Mouse (Mus musculus) inflammation-experienced regulatory T-cells, adult 6 months (primary cell): ENCODE data around the gene Ppp1r9b. TPM values are rescaled to one million over a fixed set of nuclear protein-coding genes. Genes with fewer than 3 reads are reported as not detected.

Source experiments
- ATAC-seq: one replicate; pipeline ENCODE4 v1.8.0; 2017
- polyA plus RNA-seq, 3 experiments: library from polyadenylated mRNA; unstranded; fragments of 100-300 nt; shearing (Covaris generic); gene quantifications; one replicate each; pipeline ENCODE4 v1.2.1; 2017

Ppp1r9b gene
- polyA plus RNA-seq, 3 experiments from 2014 or later, result 19.1 to 24.8 (median 24.8) TPM

- no peak for ATAC-seq
Observed at GRCm38 (mm10) chr11:94978178-94978915, 12.5 kb upstream of the Ppp1r9b start.

- peak; percentile 99 for ATAC-seq
Observed at GRCm38 (mm10) chr11:94978947-94979346, 11.9 kb upstream of the Ppp1r9b start.

DNA sequence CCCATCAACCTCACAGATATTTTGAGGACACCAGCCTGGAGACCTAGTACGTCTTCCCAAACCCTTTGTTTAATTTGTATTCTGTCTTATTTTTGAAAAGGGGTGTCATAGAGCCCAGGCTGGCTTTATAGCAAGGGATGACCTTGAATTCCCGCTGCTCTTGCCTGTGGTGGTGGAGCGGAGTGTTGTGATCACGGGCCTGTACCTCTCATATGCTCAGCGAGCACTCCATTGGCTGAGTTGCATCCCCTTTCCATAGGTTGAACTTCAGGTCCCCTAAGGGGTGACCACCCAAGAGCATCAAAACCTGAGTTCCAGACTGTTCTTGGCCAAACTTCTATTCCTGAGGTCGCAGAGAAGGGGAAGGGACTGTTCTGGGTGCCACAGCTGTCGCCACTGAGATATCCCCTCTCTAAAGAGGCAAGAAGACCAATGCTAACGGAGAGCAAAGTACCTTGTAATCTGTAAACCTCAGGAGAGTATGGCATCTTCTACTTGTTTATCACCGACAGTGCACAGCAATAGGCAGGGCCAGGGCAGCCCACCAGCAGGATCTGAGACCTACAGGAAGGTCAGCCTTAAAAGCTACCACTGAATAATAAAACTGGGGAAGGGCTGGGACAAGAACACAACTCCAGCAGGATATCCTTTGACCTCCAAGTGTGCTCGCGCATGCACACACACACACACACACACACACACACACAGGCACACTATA lies 11.2 kb upstream of the Ppp1r9b start:
- ATAC-seq, result no peak

DNA sequence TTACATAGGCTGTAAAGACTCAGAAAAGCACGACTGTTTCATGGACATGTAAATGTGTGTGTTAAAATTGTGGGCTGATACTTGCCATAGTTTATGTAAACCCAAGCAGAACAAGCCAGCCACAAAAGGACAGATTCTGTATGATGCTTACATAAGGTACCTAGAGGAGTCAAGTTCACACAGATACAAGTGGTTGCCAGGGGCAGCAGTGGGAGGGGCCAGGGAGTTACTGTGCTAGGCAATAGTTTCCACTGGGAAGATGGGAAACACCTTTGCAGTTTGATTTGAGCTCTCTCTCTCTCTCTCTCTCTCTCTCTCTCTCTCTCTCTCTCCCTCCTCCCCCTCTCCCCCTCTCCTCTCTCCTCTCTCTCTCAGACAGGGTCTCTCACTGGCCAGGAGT lies 5.7 kb upstream of the Ppp1r9b start:
- no peak for ATAC-seq

DNA sequence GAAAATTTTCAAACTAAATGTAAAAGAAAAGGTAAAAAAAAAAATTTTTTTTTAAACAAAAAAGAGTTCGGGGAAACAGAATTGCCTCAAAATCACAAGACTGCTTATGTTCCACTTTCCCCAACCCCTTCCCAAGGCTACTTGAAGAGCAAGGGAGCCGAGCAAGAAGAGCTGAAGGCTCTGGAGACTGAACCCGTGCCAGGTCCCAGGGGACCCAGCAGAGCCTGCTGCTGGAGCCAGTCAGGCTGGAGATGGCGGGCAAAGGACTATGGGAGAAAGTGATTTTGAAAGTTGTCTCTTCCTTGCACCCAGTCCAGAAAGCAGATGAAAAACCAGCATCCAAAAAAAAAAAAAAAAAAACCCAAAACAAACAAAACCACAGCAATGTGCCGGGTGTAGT lies 5.0 kb upstream of the Ppp1r9b start:
- no peak for ATAC-seq

- ATAC-seq, result no peak
Observed at GRCm38 (mm10) chr11:94986435-94986834, 4.4 kb upstream of the Ppp1r9b start.

GRCm38 (mm10) chr11:94987341-94987740 lies 3.5 kb upstream of the Ppp1r9b start:
- no peak for ATAC-seq

DNA sequence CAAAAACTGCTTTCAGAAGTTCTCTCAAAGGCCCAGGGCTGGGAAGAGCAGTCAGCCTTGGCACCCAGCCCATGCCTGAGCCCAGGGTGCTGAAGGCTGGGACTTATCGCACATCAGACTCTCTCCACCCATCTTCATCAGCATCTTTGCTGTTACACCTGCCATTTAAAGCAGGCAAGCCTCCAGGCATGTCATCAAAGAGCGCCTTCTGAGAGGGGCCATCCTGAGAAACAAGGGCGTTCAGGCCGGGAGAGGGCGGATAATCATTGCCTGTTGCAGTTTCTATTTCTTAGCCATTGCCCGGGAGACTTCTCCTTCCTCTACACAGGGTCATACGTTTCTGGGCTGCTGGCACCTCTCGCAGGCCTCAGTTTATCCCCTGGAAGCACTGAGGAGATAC lies 3.0 kb upstream of the Ppp1r9b start:
- ATAC-seq, result no peak

DNA sequence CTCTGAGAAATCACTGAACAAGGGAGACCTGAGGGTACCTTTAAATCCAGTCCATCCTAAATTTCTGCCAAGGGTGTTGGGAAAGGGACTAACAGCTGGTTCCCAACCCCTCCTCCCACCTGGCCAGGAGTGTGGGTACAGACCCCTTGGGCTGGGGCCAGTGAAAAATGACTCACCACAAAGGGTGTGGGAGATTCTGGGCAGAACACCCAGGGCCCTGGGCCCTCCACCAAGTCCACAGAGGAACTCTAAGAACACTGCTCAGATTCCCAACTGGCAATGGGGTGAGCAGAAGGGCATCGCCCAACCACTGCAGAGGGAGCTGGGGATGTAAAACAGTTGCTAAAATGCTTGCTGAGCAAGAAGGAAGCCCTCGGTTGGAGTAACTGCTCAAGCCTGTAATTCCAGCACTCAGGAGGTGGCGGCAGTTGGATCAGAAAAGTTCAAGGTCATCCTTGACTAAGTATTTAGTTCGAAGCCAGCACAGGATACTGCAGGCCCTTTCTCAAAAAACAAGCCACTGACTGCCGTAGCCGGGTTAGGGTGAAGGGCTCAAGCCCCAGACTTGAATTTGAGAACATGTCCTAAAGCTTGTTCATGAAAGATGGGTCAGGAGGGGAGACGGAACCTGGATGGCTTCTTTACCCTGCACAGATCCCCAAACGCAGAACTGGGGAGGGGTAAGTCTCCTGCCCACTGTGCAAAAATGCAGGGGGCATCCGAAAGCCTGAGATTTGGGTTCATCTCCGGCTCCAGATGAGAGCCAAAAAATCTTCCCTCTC lies 1.9 kb upstream of the Ppp1r9b start:
- ATAC-seq, result no peak

DNA sequence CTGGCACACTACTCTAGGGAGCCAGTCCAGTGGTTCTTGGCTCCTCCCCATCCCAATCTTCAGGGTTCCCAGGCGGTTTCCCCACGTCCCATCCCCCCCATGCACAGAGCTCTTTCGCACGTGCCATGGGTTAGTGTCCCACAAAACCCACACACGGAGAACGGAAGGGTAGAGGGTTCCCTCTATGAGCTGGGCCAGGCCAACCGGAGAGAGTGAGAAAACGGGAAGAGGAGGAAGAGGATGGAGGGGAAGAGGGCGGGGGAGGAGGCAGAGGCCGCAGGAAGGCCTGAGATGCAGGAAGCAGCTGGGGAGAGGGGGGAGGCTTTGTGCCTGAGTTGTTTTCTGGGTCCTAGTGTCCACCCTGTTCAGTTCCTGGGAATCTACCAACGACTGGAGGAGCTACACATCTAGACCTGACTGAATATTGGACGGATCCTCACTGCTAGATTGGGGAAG lies 1.2 kb upstream of the Ppp1r9b start:
- peak; percentile 60 for ATAC-seq

DNA sequence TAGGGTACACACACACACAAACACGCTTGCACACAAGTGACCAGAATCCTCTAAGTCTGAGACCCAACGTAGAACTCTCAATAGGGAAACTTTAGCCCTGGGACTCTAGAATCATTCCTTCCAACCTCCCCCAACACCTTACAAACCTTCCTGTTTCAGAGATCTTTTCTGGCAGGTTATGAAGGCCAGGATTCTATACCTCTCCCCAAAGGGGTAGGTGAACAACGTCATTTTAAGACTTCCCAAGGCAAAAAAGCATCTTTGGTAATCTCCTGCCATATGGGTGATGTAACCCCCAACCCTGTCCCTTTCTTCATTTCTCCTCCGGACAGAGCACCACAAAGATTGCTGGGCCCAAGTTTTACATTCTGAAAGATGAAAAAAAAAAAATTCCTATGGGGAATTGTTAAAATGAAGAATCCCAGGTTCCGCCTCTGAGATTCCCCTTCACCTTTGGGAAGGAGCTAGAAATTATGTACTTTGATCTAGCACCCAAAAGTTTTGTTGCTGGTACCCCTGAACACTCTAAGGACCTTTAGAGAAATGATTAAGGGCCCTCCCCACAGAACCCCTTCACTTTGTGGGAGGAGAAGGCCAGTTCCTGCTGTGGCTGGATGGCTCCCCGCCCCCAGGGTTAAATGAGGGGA lies 610 bp upstream of the Ppp1r9b start:
- peak; percentile 28 for ATAC-seq

DNA sequence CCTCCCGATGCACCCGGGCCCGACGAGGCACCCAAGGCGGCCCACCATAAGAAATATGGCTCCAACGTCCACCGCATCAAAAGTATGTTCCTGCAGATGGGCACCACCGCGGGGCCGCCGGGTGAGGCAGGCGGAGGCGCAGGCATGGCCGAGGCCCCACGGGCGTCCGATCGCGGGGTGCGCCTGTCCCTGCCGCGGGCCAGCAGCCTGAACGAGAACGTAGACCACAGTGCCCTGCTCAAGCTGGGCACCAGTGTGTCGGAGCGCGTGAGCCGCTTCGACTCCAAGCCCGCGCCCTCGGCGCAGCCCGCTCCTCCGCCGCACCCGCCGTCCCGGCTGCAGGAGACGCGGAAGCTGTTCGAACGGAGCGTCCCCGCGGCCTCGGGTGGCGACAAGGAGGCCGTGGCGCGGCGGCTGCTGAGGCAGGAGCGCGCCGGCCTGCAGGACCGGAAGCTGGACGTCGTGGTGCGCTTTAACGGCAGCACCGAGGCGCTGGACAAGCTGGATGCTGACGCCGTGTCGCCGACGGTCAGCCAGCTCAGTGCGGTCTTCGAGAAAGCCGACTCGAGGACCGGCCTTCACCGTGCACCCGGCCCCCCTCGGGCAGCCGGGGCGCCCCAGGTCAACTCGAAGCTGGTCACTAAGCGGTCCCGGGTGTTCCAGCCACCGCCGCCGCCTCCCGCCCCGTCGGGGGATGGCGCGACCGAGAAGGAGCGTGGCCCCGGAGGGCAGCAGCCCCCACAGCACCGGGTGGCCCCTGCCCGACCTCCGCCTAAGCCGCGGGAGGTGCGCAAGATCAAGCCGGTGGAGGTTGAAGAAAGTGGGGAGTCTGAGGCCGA lies 1.0 kb downstream of the Ppp1r9b start:
- ATAC-seq, result no peak

DNA sequence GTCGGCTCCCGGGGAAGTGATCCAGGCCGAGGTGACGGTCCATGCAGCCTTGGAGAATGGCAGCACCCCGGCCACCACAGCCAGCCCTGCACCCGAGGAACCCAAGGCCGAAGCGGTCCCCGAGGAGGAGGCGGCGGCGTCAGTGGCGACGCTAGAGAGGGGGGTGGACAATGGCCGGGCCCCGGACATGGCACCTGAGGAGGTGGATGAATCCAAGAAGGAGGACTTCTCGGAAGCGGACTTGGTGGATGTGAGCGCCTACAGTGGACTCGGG lies 1.6 kb downstream of the Ppp1r9b start:
- ATAC-seq, result no peak

GRCm38 (mm10) chr11:94992754-94993606 lies 2.1 kb downstream of the Ppp1r9b start:
- no peak for ATAC-seq

- ATAC-seq, result no peak
Observed at GRCm38 (mm10) chr11:94994208-94994814, 3.5 kb downstream of the Ppp1r9b start.

DNA sequence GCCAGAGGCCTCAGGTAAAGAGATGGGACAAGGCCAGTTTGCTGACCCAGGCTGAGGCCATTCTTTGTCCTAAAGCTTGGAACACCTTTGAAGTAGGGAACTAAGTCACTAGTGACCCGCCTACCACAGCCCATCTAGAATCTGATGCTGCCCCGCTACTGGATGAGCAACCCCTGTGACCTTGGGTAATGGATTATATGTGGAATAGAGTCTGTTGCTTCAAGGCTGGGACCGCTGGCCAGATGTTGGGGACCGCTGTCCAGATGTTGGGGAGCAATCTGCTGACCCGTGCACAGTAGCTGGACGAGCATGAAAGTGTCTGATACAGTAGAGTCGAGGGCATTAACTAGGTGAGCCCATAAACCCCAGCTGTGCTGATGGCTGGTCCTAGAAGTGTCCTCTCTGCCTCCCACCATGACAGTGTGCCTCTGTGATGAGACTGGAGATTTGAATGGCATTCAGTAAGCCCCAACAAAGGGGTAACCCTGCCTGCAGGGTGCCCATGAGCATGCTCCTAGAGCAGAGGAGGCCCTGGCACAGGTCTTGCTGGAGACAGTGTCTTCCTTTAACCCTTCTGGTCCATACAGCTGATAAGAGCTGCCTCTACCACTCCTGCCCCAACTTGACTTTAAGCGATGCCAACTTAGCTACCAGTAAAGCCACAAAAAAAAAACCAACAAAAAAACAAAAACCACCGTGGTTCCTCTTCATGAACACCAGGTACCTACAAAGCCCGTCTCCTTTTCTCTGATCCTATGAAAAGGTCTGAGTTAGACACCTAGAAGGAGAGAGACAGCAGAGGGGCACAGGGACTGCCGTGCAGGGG lies 4.3 kb downstream of the Ppp1r9b start:
- no peak for ATAC-seq

- ATAC-seq, result no peak
Observed at GRCm38 (mm10) chr11:94996101-94996500, 5.3 kb downstream of the Ppp1r9b start.

GRCm38 (mm10) chr11:94996984-94997383 lies 6.1 kb downstream of the Ppp1r9b start:
- ATAC-seq, result no peak

- no peak for ATAC-seq
Observed at GRCm38 (mm10) chr11:94997596-94997995, 6.8 kb downstream of the Ppp1r9b start.

DNA sequence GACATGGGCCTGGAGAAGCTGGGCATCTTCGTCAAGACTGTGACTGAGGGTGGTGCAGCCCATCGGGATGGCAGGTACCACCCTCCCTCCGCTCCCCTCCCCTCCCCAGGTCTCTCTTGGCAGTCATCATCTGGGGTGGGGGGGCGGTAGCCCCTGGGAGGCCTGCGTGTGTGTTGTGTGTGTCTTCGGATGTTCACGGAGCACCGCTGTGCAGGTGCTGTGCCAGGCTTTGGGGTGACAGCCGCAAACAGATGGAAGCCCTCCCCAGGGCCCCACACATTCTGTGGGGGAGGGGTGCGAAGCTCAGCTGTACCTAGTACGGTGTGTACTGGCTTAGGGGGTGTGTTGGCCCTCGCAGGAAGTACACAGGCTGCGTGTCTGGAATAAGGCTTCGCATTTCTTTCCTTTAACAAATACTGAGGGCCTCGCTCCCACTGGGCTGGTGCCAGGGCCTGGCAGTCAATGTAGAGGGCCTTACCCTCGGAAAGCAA lies 7.3 kb downstream of the Ppp1r9b start:
- ATAC-seq, result peak; percentile 57
